8 mouse cellular contexts compared by ENCODE assay signal in genomic region chr15:77857662-77858156, GRCm38 (mm10). TPM values are rescaled to one million over a fixed set of nuclear protein-coding genes. Genes with fewer than 3 reads are reported as not detected.
DNase-seq lines count a peak whose midpoint lies in the region; ATAC-seq and TF ChIP-seq lines count a peak whose summit lies in the region.

No protein-coding gene starts in this region.

- TF ChIP-seq EP300 in lung, postnatal 0 days (IDR thresholded peaks at IDR 0.05): no peak

- DNase-seq in ES-CJ7 (ENCODE audit: low read depth, low spot score): peak; percentile 83
- peak; percentile 91 for DNase-seq in cerebellum, adult 11-12 months
- DNase-seq in hindbrain, embryonic 14.5 days (ENCODE audit: low spot score): peak; percentile 68
- DNase-seq in layer of hippocampus, postnatal 25 days (ENCODE audit: extremely low spot score in 1 of 2, low spot score in 1 of 2): peak; percentile 33 to 43
- peak; percentile 94 for DNase-seq in lung, postnatal 0 days (ENCODE audit: low spot score)
- peak; percentile 56 for DNase-seq in ovary, adult 18-20 months (ENCODE audit: low spot score)
- peak; percentile 64 for DNase-seq in thymus, postnatal 25 days

- 1% methylated on average over 28 of the region's 28 CpGs for WGBS in forebrain, embryonic 13.5 days
- 2% methylated on average over 28 of the region's 28 CpGs for WGBS in hindbrain, embryonic 14.5 days
- WGBS in lung, postnatal 0 days: 8% methylated on average over 27 of the region's 28 CpGs

- H3K36me3 ChIP-seq in forebrain, embryonic 13.5 days (ENCODE audit: poor library complexity, severe bottlenecking): no peaks in the 10 kb centered on the region
- no peaks in the 10 kb centered on the region for H3K36me3 ChIP-seq in hindbrain, embryonic 14.5 days (replicated peaks; ENCODE audit: control insufficient read depth, insufficient read depth)
- no peaks in the 10 kb centered on the region for H3K36me3 ChIP-seq in lung, postnatal 0 days (ENCODE audit: insufficient read depth, low read length)

- ATAC-seq in forebrain, embryonic 13.5 days: peak; percentile 69
- ATAC-seq in hindbrain, embryonic 14.5 days (ENCODE audit: low FRiP score): peak; percentile 84
- ATAC-seq in lung, postnatal 0 days: peak; percentile 94

- H3K4me1 ChIP-seq in forebrain, embryonic 13.5 days: peaks cover 9% of the 10 kb centered on the region
- H3K4me1 ChIP-seq in hindbrain, embryonic 14.5 days (replicated peaks; ENCODE audit: control insufficient read depth, insufficient read depth, low read length): peaks cover 4% of the 10 kb centered on the region; the same call in 1 of the 2 replicates
- peaks cover 15% of the 10 kb centered on the region; the same call in 1 of the 2 replicates for H3K4me1 ChIP-seq in lung, postnatal 0 days (ENCODE audit: insufficient read depth, low read depth, low read length)

- no peaks in the 10 kb centered on the region for H3K9me3 ChIP-seq in forebrain, embryonic 13.5 days (replicated peaks)
- no peaks in the 10 kb centered on the region for H3K9me3 ChIP-seq in hindbrain, embryonic 14.5 days (ENCODE audit: control insufficient read depth, low read length)
- no peaks in the 10 kb centered on the region for H3K9me3 ChIP-seq in lung, postnatal 0 days (ENCODE audit: low read length)

- peak overlapping the region; percentile 84 for H3K4me2 ChIP-seq in forebrain, embryonic 13.5 days
- H3K4me2 ChIP-seq in hindbrain, embryonic 14.5 days (replicated peaks): peak overlapping the region; percentile 82
- H3K4me2 ChIP-seq in lung, postnatal 0 days (replicated peaks; ENCODE audit: low read depth, low read length): peak overlapping the region; percentile 46

- no peak overlapping the region for H3K27ac ChIP-seq in forebrain, embryonic 13.5 days
- no peak overlapping the region for H3K27ac ChIP-seq in hindbrain, embryonic 14.5 days
- peak overlapping the region; percentile 34; the same call in 1 of the 2 replicates for H3K27ac ChIP-seq in lung, postnatal 0 days (ENCODE audit: low read length)

- peak overlapping the region; percentile 53 for H3K4me3 ChIP-seq in forebrain, embryonic 13.5 days
- peak overlapping the region; percentile 51 for H3K4me3 ChIP-seq in hindbrain, embryonic 14.5 days (replicated peaks; ENCODE audit: low read length)
- H3K4me3 ChIP-seq in lung, postnatal 0 days (ENCODE audit: low read depth, low read length): peak overlapping the region; percentile 6; the same call in 1 of the 2 replicates

- TF ChIP-seq CTCF in lung, postnatal 0 days (IDR thresholded peaks at IDR 0.05): no peak

- H3K9ac ChIP-seq in forebrain, embryonic 13.5 days: peak overlapping the region; percentile 60
- peak overlapping the region; percentile 51 for H3K9ac ChIP-seq in hindbrain, embryonic 14.5 days
- H3K9ac ChIP-seq in lung, postnatal 0 days (replicated peaks; ENCODE audit: low read depth): no peak overlapping the region

- no peaks in the 10 kb centered on the region for H3K27me3 ChIP-seq in forebrain, embryonic 13.5 days
- no peaks in the 10 kb centered on the region for H3K27me3 ChIP-seq in hindbrain, embryonic 14.5 days (ENCODE audit: control insufficient read depth, insufficient read depth, low read length)
- H3K27me3 ChIP-seq in lung, postnatal 0 days (replicated peaks; ENCODE audit: insufficient read depth, low read length): no peaks in the 10 kb centered on the region

RNA-seq across cellular contexts. Expression of gene Myh9, which starts 15.7 kb away (rescaled TPM):
- polyA plus RNA-seq in forebrain, embryonic 13.5 days (2015; fragmentation: Nextera tagmentation; extraction: Ambion mirVana): 13.4 and 14.4 TPM in 2 replicates
- 14.4 and 14.6 TPM in 2 replicates for polyA plus RNA-seq in hindbrain, embryonic 14.5 days (2014; fragmentation: Nextera tagmentation; extraction: Ambion mirVana)
- 10 to 100 TPM; 75.0 to 90.2 TPM for total RNA-seq in layer of hippocampus, postnatal 25 days (2021)
- polyA plus RNA-seq in lung, postnatal 0 days (2015; fragmentation: Nextera tagmentation; extraction: Ambion mirVana): 59.3 and 67.3 TPM in 2 replicates

Comparison
In these comparisons a context has a peak if more than half of its experiments do, and no peak if none do; other contexts are left out.
1. DNase-seq: peak in every context shown above with its lines; median percentile 94 in lung, postnatal 0 days; 91 in cerebellum, adult 11-12 months; 83 in ES-CJ7; 68 in hindbrain, embryonic 14.5 days; 64 in thymus, postnatal 25 days; 56 in ovary, adult 18-20 months; 38 in layer of hippocampus, postnatal 25 days.